Mouse (Mus musculus) myocyte (in vitro differentiated cells): ENCODE results near the gene Gm20388. TPM values are rescaled to one million over a fixed set of nuclear protein-coding genes. Genes with fewer than 3 reads are reported as not detected.

ENCODE experiments used
- H3K27me3 ChIP-seq: one replicate; pipeline ENCODE4 v1.6.1; 2011; ENCODE audit not compliant: control insufficient read depth, insufficient read depth, insufficient read length
- H3K36me3 ChIP-seq: one replicate; pipeline ENCODE4 v1.6.1; 2011; ENCODE audit not compliant: control insufficient read depth, insufficient read depth
- H3K4me2 ChIP-seq: one replicate; pipeline ENCODE4 v1.6.1; 2011; ENCODE audit warnings: low read depth, control low read depth
- H3K4me3 ChIP-seq: one replicate; pipeline ENCODE4 v1.5.1; 2011; ENCODE audit warnings: mild to moderate bottlenecking, control low read depth, moderate library complexity
- H3K79me2 ChIP-seq: one replicate; pipeline ENCODE4 v1.6.1; 2011; ENCODE audit not compliant: control insufficient read depth, insufficient read depth
- H3ac ChIP-seq: one replicate; pipeline ENCODE4 v1.6.1; 2011; ENCODE audit not compliant: control insufficient read depth, insufficient read length
- CEBPB ChIP-seq: IDR thresholded peaks from 2 replicates; pipeline ENCODE4 v1.6.1; 2011; ENCODE audit warnings: mild to moderate bottlenecking, moderate library complexity; ENCODE audit not compliant: poor library complexity, insufficient read depth, severe bottlenecking
- E2F4 ChIP-seq: IDR thresholded peaks from one replicate; pipeline ENCODE4 v1.6.1; 2011; ENCODE audit warnings: mild to moderate bottlenecking, control low read depth, moderate library complexity; ENCODE audit not compliant: insufficient read depth
- MAX ChIP-seq: IDR thresholded peaks from one replicate; pipeline ENCODE4 v1.6.1; 2011; ENCODE audit warnings: low read depth, mild to moderate bottlenecking, control low read depth
- MYOD1 ChIP-seq, 3 experiments: IDR thresholded peaks; one replicate each; pipeline ENCODE4 v1.6.1; 2011; ENCODE audit warnings: control low read depth in 2 of 3, low read depth in 2 of 3, mild to moderate bottlenecking in 2 of 3, moderate library complexity in 1 of 3; ENCODE audit not compliant: insufficient read length in 2 of 3, control insufficient read depth in 1 of 3
- MYOG ChIP-seq, 3 experiments: IDR thresholded peaks; one replicate each; pipeline ENCODE4 v1.6.1; 2011; ENCODE audit warnings: control low read depth in 2 of 3, low read depth in 2 of 3, mild to moderate bottlenecking in 2 of 3; ENCODE audit not compliant: insufficient read length in 2 of 3, control insufficient read depth in 1 of 3, insufficient read depth in 1 of 3
- POLR2A ChIP-seq: IDR thresholded peaks from one replicate; pipeline ENCODE4 v1.6.1; 2011; ENCODE audit warnings: low read depth, mild to moderate bottlenecking, control low read depth, moderate library complexity; ENCODE audit not compliant: insufficient read length
- POLR2AphosphoS2 ChIP-seq: IDR thresholded peaks from one replicate; pipeline ENCODE4 v1.6.1; 2011; ENCODE audit warnings: low read depth, control low read depth; ENCODE audit not compliant: insufficient read length
- REST ChIP-seq: IDR thresholded peaks from one replicate; pipeline ENCODE4 v1.6.1; 2011; ENCODE audit warnings: mild to moderate bottlenecking, control low read depth, moderate library complexity; ENCODE audit not compliant: insufficient read depth, insufficient read length
- SRF ChIP-seq: IDR thresholded peaks from one replicate; pipeline ENCODE4 v1.6.1; 2011; ENCODE audit warnings: low read depth; ENCODE audit not compliant: control insufficient read depth, insufficient read length
- TCF12 ChIP-seq: IDR thresholded peaks from one replicate; pipeline ENCODE4 v1.6.1; 2011; ENCODE audit warnings: mild to moderate bottlenecking, control low read depth; ENCODE audit not compliant: poor library complexity, insufficient read depth, severe bottlenecking
- TCF3 ChIP-seq: IDR thresholded peaks from one replicate; pipeline ENCODE4 v1.6.1; 2011; ENCODE audit warnings: low read depth, control low read depth; ENCODE audit not compliant: insufficient read length
- USF1 ChIP-seq: IDR thresholded peaks from one replicate; pipeline ENCODE4 v1.6.1; 2011; ENCODE audit warnings: low read depth, mild to moderate bottlenecking, control low read depth, moderate library complexity
- polyA plus RNA-seq: library from polyadenylated mRNA; unstranded; fragments of >200 nt; fragmentation: generic; extraction: Trizol; gene quantifications from one replicate; pipeline ENCODE4 v1.2.1, GENCODE M21; 2012; ENCODE audit warnings: missing spikeins

Gene Gm20388
- polyA plus RNA-seq, 1 experiment = 15.3 TPM

- peaks cover 12% of the 10 kb centered on the region for H3K36me3 ChIP-seq
- no peaks in the 10 kb centered on the region for H3K79me2 ChIP-seq
- H3K4me3 ChIP-seq = no peak within 1 kb of the TSS
- H3K4me2 ChIP-seq = peak within 1 kb of the TSS; percentile 36
- no peak within 1 kb of the TSS for H3ac ChIP-seq
- no peaks in the 10 kb centered on the region for H3K27me3 ChIP-seq
- TF ChIP-seq USF1 (peak; percentile 36), POLR2A (no peak)
Observed at GRCm38 (mm10) chr8:123406786-123407185, 3496.1 kb downstream of the Gm20388 start, which contains the start of gene Mc1r. Gene Mc1r, plus strand, starts transcription at chr8:123407107.

GRCm38 (mm10) chr8:123407612-123408011, 3497.0 kb downstream of the Gm20388 start:
- Histone ChIP-seq H3ac (no peak overlapping the region), H3K36me3 (peaks cover 6% of the 10 kb centered on the region), H3K27me3 (no peaks in the 10 kb centered on the region), H3K4me2 (no peak overlapping the region), H3K79me2 (no peaks in the 10 kb centered on the region), H3K4me3 (no peak overlapping the region)
- no peak for TF ChIP-seq TCF12
- TF ChIP-seq MAX = no peak
- TF ChIP-seq MYOD1 (IDR thresholded peaks at IDR 0.05; ENCODE audit: control insufficient read depth in 1 of 3, insufficient read length in 2 of 3, low read depth in 2 of 3) = no peak
- TF ChIP-seq CEBPB = no peak
- TF ChIP-seq POLR2AphosphoS2 = no peak
- no peak for TF ChIP-seq USF1
- TF ChIP-seq E2F4 = no peak

- no peaks in the 10 kb centered on the region for H3K27me3 ChIP-seq
- H3K4me2 ChIP-seq = peak overlapping the region; percentile 79
- H3K36me3 ChIP-seq = no peaks in the 10 kb centered on the region
- no peak overlapping the region for H3K4me3 ChIP-seq
- TF ChIP-seq MYOG (IDR thresholded peaks at IDR 0.05; ENCODE audit: control insufficient read depth in 1 of 3, insufficient read depth in 1 of 3, insufficient read length in 2 of 3, low read depth in 2 of 3) (peak; percentile 39 to 92 (median 84)), TCF3 (peak; percentile 56), CEBPB (no peak), USF1 (no peak), POLR2A (no peak), MYOD1 (IDR thresholded peaks at IDR 0.05; ENCODE audit: control insufficient read depth in 1 of 3, insufficient read length in 2 of 3, low read depth in 2 of 3) (peak; percentile 20 to 91 (median 75)), REST (no peak), E2F4 (no peak), POLR2AphosphoS2 (no peak), SRF (no peak), MAX (no peak), TCF12 (peak; percentile 43)
- no peak overlapping the region for H3ac ChIP-seq
- peaks cover 5% of the 10 kb centered on the region for H3K79me2 ChIP-seq
Observed at GRCm38 (mm10) chr8:123408586-123409544, 3498.2 kb downstream of the Gm20388 start.

- H3K79me2 ChIP-seq = peaks cover 7% of the 10 kb centered on the region
- H3ac ChIP-seq = no peak overlapping the region
- peak overlapping the region; percentile 40 for H3K4me3 ChIP-seq
- peak overlapping the region; percentile 79 for H3K4me2 ChIP-seq
- TF ChIP-seq MYOG (IDR thresholded peaks at IDR 0.05; ENCODE audit: control insufficient read depth in 1 of 3, insufficient read depth in 1 of 3, insufficient read length in 2 of 3, low read depth in 2 of 3) (peak in 1 of 3 experiments; percentile 50), E2F4 (no peak), REST (no peak), POLR2A (no peak), TCF12 (no peak), CEBPB (no peak), MYOD1 (IDR thresholded peaks at IDR 0.05; ENCODE audit: control insufficient read depth in 1 of 3, insufficient read length in 2 of 3, low read depth in 2 of 3) (peak in 1 of 3 experiments; percentile 43)
- H3K27me3 ChIP-seq = no peaks in the 10 kb centered on the region
- no peaks in the 10 kb centered on the region for H3K36me3 ChIP-seq
Observed at GRCm38 (mm10) chr8:123410049-123410587, 3499.5 kb downstream of the Gm20388 start.

- Histone ChIP-seq H3K4me2 (peak overlapping the region; percentile 79), H3K27me3 (no peaks in the 10 kb centered on the region), H3ac (peak overlapping the region; percentile 35), H3K4me3 (peak overlapping the region; percentile 40), H3K36me3 (no peaks in the 10 kb centered on the region), H3K79me2 (peaks cover 9% of the 10 kb centered on the region)
- TF ChIP-seq MYOD1 (IDR thresholded peaks at IDR 0.05; ENCODE audit: control insufficient read depth in 1 of 3, insufficient read length in 2 of 3, low read depth in 2 of 3) (no peak), MAX (no peak), POLR2AphosphoS2 (no peak), SRF (no peak), TCF3 (no peak), MYOG (IDR thresholded peaks at IDR 0.05; ENCODE audit: control insufficient read depth in 1 of 3, insufficient read depth in 1 of 3, insufficient read length in 2 of 3, low read depth in 2 of 3) (no peak)
Observed at GRCm38 (mm10) chr8:123410788-123411187, 3500.1 kb downstream of the Gm20388 start.
